Mouse (Mus musculus) small intestine, adult 2 months (tissue): ENCODE results near the gene Hpse2.

Source experiments
- CTCF ChIP-seq: fragments of 200-500 bp; IDR thresholded peaks from 2 replicates; pipeline ENCODE4 v1.5.1; 2012; ENCODE audit warnings: low read depth, mild to moderate bottlenecking, control low read depth, inconsistent platforms, low read length, moderate library complexity, mixed read lengths; ENCODE audit not compliant: insufficient replicate concordance, insufficient read length; ENCODE audit errors: extremely low read depth
- POLR2A ChIP-seq: fragments of 200-500 bp; IDR thresholded peaks from 2 replicates; pipeline ENCODE4 v1.6.1; 2012; ENCODE audit warnings: low read depth, mild to moderate bottlenecking, control low read depth, inconsistent platforms, low read length, moderate library complexity

GRCm38 (mm10) chr19:42753141-42753917 lies 634.8 kb downstream of the Hpse2 start:
- no peak for TF ChIP-seq POLR2A
- no peak for TF ChIP-seq CTCF
